Mouse (Mus musculus) liver, embryonic 12.5 days (tissue): ENCODE data around the gene Hcfc1. TPM values are rescaled to one million over a fixed set of nuclear protein-coding genes. Genes with fewer than 3 reads are reported as not detected.

Experiments
- ATAC-seq: fragments of 200-750 bp; cut with Nextera tagmentation; 2 replicates; pipeline ENCODE4 v1.8.0; 2017; ENCODE audit warnings: moderate number of reproducible peaks, mild to moderate bottlenecking, moderate library complexity
- H3K27ac ChIP-seq: fragments of 300-500 bp; sonication (generic); 2 replicates; pipeline ENCODE4 v1.5.1; 2016; ENCODE audit warnings: mild to moderate bottlenecking
- H3K27me3 ChIP-seq: fragments of 300-500 bp; sonication (generic); replicated peaks from 2 replicates; pipeline ENCODE4 v1.6.1; 2016; ENCODE audit warnings: mild to moderate bottlenecking, moderate library complexity
- H3K36me3 ChIP-seq: fragments of 300-500 bp; sonication (generic); 2 replicates; pipeline ENCODE4 v1.6.1; 2016; ENCODE audit warnings: mild to moderate bottlenecking, moderate library complexity
- H3K4me1 ChIP-seq: fragments of 300-500 bp; sonication (generic); 2 replicates; pipeline ENCODE4 v1.6.1; 2016
- H3K4me2 ChIP-seq: fragments of 300-500 bp; sonication (generic); 2 replicates; pipeline ENCODE4 v1.6.1; 2016; ENCODE audit warnings: mild to moderate bottlenecking, moderate library complexity
- H3K4me3 ChIP-seq: fragments of 300-500 bp; sonication (generic); 2 replicates; pipeline ENCODE4 v1.5.1; 2016; ENCODE audit warnings: mild to moderate bottlenecking, moderate library complexity
- H3K9ac ChIP-seq: fragments of 300-500 bp; sonication (generic); 2 replicates; pipeline ENCODE4 v1.6.1; 2016; ENCODE audit warnings: mild to moderate bottlenecking, moderate library complexity
- H3K9me3 ChIP-seq: fragments of 300-500 bp; sonication (generic); replicated peaks from 2 replicates; pipeline ENCODE4 v1.6.1; 2016; ENCODE audit warnings: mild to moderate bottlenecking, moderate library complexity
- WGBS: fragments of 180-500 bp; shearing (Covaris S2); methylation state at CpG from one replicate; pipeline ENCODE4 v1.1.7; 2016; ENCODE audit not compliant: insufficient replicate concordance; 5-methylcytosine and 5-hydroxymethylcytosine counted together
- polyA plus RNA-seq: library from polyadenylated mRNA; unstranded; fragments of >200 nt; fragmentation: Nextera tagmentation; extraction: Ambion mirVana; gene quantifications from 2 replicates; pipeline ENCODE4 v1.2.1, GENCODE M21; 2016

Gene Hcfc1
- 51.8 and 59.7 TPM in 2 replicates for polyA plus RNA-seq

- peak; percentile 42 for ATAC-seq
- H3K4me1 ChIP-seq = peaks cover 58% of the 10 kb centered on the region
Observed at GRCm38 (mm10) chrX:73966248-73967176, at the start of gene Hcfc1. TSS of gene Hcfc1 (minus strand) at chrX:73966357.

GRCm38 (mm10) chrX:74014597-74014996, 48.4 kb upstream of the Hcfc1 start:
- no peak for ATAC-seq
- WGBS = 91% methylated on average over 1 of the region's 1 CpGs
- H3K27me3 ChIP-seq = no peaks in the 10 kb centered on the region
- H3K4me3 ChIP-seq = no peak overlapping the region
- no peak overlapping the region for H3K4me2 ChIP-seq
- H3K9ac ChIP-seq = no peak overlapping the region
- peaks cover 49% of the 10 kb centered on the region for H3K36me3 ChIP-seq
- no peaks in the 10 kb centered on the region for H3K9me3 ChIP-seq
- H3K27ac ChIP-seq = no peak overlapping the region
- peaks cover 5% of the 10 kb centered on the region; the same call in 1 of the 2 replicates for H3K4me1 ChIP-seq

More at GRCm38 (mm10) chrX:73966248-73967176, at the start of gene Hcfc1:
- Histone ChIP-seq H3K27me3 (peaks cover 12% of the 10 kb centered on the region; the same call in 1 of the 2 replicates), H3K9ac (peak within 1 kb of the TSS; percentile 86), H3K4me2 (peak within 1 kb of the TSS; percentile 78), H3K27ac (peak within 1 kb of the TSS; percentile 99), H3K4me3 (peak within 1 kb of the TSS; percentile 82), H3K36me3 (peaks cover 29% of the 10 kb centered on the region), H3K9me3 (no peaks in the 10 kb centered on the region)
- WGBS = 7% methylated on average over 58 of the region's 58 CpGs

GRCm38 (mm10) chrX:74008063-74008462, 41.9 kb upstream of the Hcfc1 start:
- no peaks in the 10 kb centered on the region for H3K9me3 ChIP-seq
- H3K27me3 ChIP-seq = no peaks in the 10 kb centered on the region
- no peak overlapping the region for H3K4me3 ChIP-seq
- no peak overlapping the region for H3K9ac ChIP-seq
- no peak overlapping the region for H3K27ac ChIP-seq
- ATAC-seq = no peak
- H3K4me2 ChIP-seq = no peak overlapping the region
- WGBS = 67% methylated on average over 8 of the region's 8 CpGs
- no peaks in the 10 kb centered on the region for H3K36me3 ChIP-seq
- H3K4me1 ChIP-seq = no peaks in the 10 kb centered on the region

GRCm38 (mm10) chrX:74006401-74006800, 40.2 kb upstream of the Hcfc1 start:
- H3K4me2 ChIP-seq = no peak overlapping the region
- H3K9ac ChIP-seq = no peak overlapping the region
- no peak for ATAC-seq
- no peak overlapping the region for H3K27ac ChIP-seq
- 77% methylated on average over 21 of the region's 21 CpGs for WGBS
- no peaks in the 10 kb centered on the region for H3K27me3 ChIP-seq
- no peak overlapping the region for H3K4me3 ChIP-seq
- H3K4me1 ChIP-seq = no peaks in the 10 kb centered on the region
- H3K9me3 ChIP-seq = no peaks in the 10 kb centered on the region
- H3K36me3 ChIP-seq = no peaks in the 10 kb centered on the region

GRCm38 (mm10) chrX:74003644-74004043, 37.5 kb upstream of the Hcfc1 start:
- Histone ChIP-seq H3K4me3 (no peak overlapping the region), H3K4me2 (no peak overlapping the region), H3K27me3 (no peaks in the 10 kb centered on the region), H3K36me3 (no peaks in the 10 kb centered on the region), H3K9ac (no peak overlapping the region), H3K9me3 (no peaks in the 10 kb centered on the region), H3K4me1 (peaks cover 19% of the 10 kb centered on the region), H3K27ac (no peak overlapping the region)
- ATAC-seq = no peak
- WGBS = 42% methylated on average over 2 of the region's 2 CpGs

- Histone ChIP-seq H3K36me3 (no peaks in the 10 kb centered on the region), H3K9me3 (no peaks in the 10 kb centered on the region), H3K4me2 (no peak overlapping the region), H3K9ac (no peak overlapping the region), H3K4me3 (no peak overlapping the region), H3K4me1 (peaks cover 34% of the 10 kb centered on the region), H3K27me3 (no peaks in the 10 kb centered on the region), H3K27ac (no peak overlapping the region)
- ATAC-seq = no peak
- 40% methylated on average over 3 of the region's 3 CpGs for WGBS
Observed at GRCm38 (mm10) chrX:74001024-74001423, 34.9 kb upstream of the Hcfc1 start.

- Histone ChIP-seq H3K9ac (peak overlapping the region; percentile 36; the same call in 1 of the 2 replicates), H3K4me3 (peak overlapping the region; percentile 23; the same call in 1 of the 2 replicates), H3K9me3 (no peaks in the 10 kb centered on the region), H3K4me2 (peak overlapping the region; percentile 48), H3K36me3 (no peaks in the 10 kb centered on the region), H3K27me3 (no peaks in the 10 kb centered on the region), H3K27ac (peak overlapping the region; percentile 89), H3K4me1 (peaks cover 34% of the 10 kb centered on the region)
- ATAC-seq = peak; percentile 91
- WGBS = 19% methylated on average over 8 of the region's 8 CpGs
Observed at GRCm38 (mm10) chrX:73998911-73999869, 33.0 kb upstream of the Hcfc1 start.

- H3K9ac ChIP-seq = no peak overlapping the region
- no peaks in the 10 kb centered on the region for H3K9me3 ChIP-seq
- no peak overlapping the region for H3K4me2 ChIP-seq
- no peaks in the 10 kb centered on the region for H3K4me1 ChIP-seq
- WGBS = 83% methylated on average over 1 of the region's 1 CpGs
- no peak overlapping the region for H3K27ac ChIP-seq
- no peaks in the 10 kb centered on the region; the same call in 1 of the 2 replicates for H3K27me3 ChIP-seq
- ATAC-seq = no peak
- H3K4me3 ChIP-seq = no peak overlapping the region
- no peaks in the 10 kb centered on the region for H3K36me3 ChIP-seq
Observed at GRCm38 (mm10) chrX:73977783-73978182, 11.6 kb upstream of the Hcfc1 start.

GRCm38 (mm10) chrX:73976283-73976682, 10.1 kb upstream of the Hcfc1 start:
- H3K27me3 ChIP-seq = no peaks in the 10 kb centered on the region; the same call in 1 of the 2 replicates
- 83% methylated on average over 2 of the region's 2 CpGs for WGBS
- H3K4me1 ChIP-seq = peaks cover 11% of the 10 kb centered on the region
- H3K9ac ChIP-seq = no peak overlapping the region
- peak overlapping the region; percentile 17; the same call in 1 of the 2 replicates for H3K27ac ChIP-seq
- no peaks in the 10 kb centered on the region for H3K36me3 ChIP-seq
- H3K4me2 ChIP-seq = no peak overlapping the region
- H3K9me3 ChIP-seq = no peaks in the 10 kb centered on the region
- H3K4me3 ChIP-seq = no peak overlapping the region
- ATAC-seq = no peak

- no peaks in the 10 kb centered on the region for H3K9me3 ChIP-seq
- ATAC-seq = no peak
- H3K4me3 ChIP-seq = no peak overlapping the region
- H3K4me2 ChIP-seq = no peak overlapping the region
- no peaks in the 10 kb centered on the region for H3K27me3 ChIP-seq
- WGBS = 50% methylated on average over 4 of the region's 4 CpGs
- no peak overlapping the region for H3K27ac ChIP-seq
- H3K9ac ChIP-seq = no peak overlapping the region
- peaks cover 35% of the 10 kb centered on the region for H3K4me1 ChIP-seq
- H3K36me3 ChIP-seq = no peaks in the 10 kb centered on the region
Observed at GRCm38 (mm10) chrX:73972774-73973173, 6.6 kb upstream of the Hcfc1 start.

GRCm38 (mm10) chrX:73970781-73971180, 4.6 kb upstream of the Hcfc1 start:
- Histone ChIP-seq H3K36me3 (no peaks in the 10 kb centered on the region), H3K4me1 (peaks cover 35% of the 10 kb centered on the region), H3K4me3 (no peak overlapping the region), H3K9me3 (no peaks in the 10 kb centered on the region), H3K27me3 (peaks cover 9% of the 10 kb centered on the region; the same call in 1 of the 2 replicates), H3K9ac (peak overlapping the region; percentile 35; the same call in 1 of the 2 replicates), H3K4me2 (peak overlapping the region; percentile 53), H3K27ac (peak overlapping the region; percentile 99)
- ATAC-seq = peak; percentile 48
